Mouse (Mus musculus) left cerebral cortex, postnatal 4 days (tissue): ENCODE results near the gene Edrf1. TPM values are rescaled to one million over a fixed set of nuclear protein-coding genes. Genes with fewer than 3 reads are reported as not detected.

ENCODE experiments used
- DNase-seq: peaks from one replicate; pipeline ENCODE4 v3.0.0-alpha.2; 2022
- intact Hi-C: fragments of 180-260 bp; cut with DNase I; formaldehyde crosslinking; loops from one replicate; pipeline ENCODE4 v1.15.1; 2025
- total RNA-seq, 2 experiments: library from RNA; stranded (reverse); gene quantifications; 2 replicates each; pipeline ENCODE4 v1.2.3; 2021

The Edrf1 gene
- total RNA-seq, 2 experiments from 2014 or later = 24.3 to 24.5 TPM

GRCm38 (mm10) chr7:133720616-133721015 lies 83.3 kb downstream of the Edrf1 start:
- intact Hi-C loops = no loop called here
- no peak for DNase-seq

Other genes with a start within 250 kb of the Edrf1 start
- gene Tex36, start 35.4 kb upstream of the Edrf1 start, total RNA-seq = not detected
- not detected for gene Mmp21, start 42.5 kb downstream of the Edrf1 start, total RNA-seq
- gene Bccip, start 71.8 kb downstream of the Edrf1 start, total RNA-seq = 10 to 100 TPM; 52.8 to 55.4 TPM
- 10 to 100 TPM; 13.1 to 15.0 TPM for gene Uros, start 72.5 kb downstream of the Edrf1 start, total RNA-seq
- 1 to 10 TPM; 3.5 to 4.9 TPM for gene Fank1, start 139.3 kb downstream of the Edrf1 start, total RNA-seq
- gene Dhx32, start 145.2 kb downstream of the Edrf1 start, total RNA-seq = 10 to 100 TPM; 48.1 to 52.0 TPM